Mouse (Mus musculus) testis, adult 2 months (tissue): Measurements from ENCODE around the gene Mvp.
A peak's percentile ranks its signal among the peaks of the same experiment; 100 is the strongest.

Experiments
- CTCF ChIP-seq: fragments of 200-500 bp; IDR thresholded peaks from 2 replicates; pipeline ENCODE4 v1.5.1; 2012; ENCODE audit warnings: low read depth, mild to moderate bottlenecking, inconsistent platforms, low read length, moderate library complexity; ENCODE audit not compliant: control insufficient read depth, insufficient read depth, insufficient replicate concordance
- POLR2A ChIP-seq: fragments of 200-500 bp; IDR thresholded peaks from 2 replicates; pipeline ENCODE4 v1.6.1; 2012; ENCODE audit warnings: low read depth, mild to moderate bottlenecking, inconsistent platforms, low read length, moderate library complexity; ENCODE audit not compliant: control insufficient read depth

- peak; percentile 52 for TF ChIP-seq POLR2A
- TF ChIP-seq CTCF, result no peak
These were observed 12.7 kb upstream of the Mvp start, which contains the start of gene Maz for GRCm38 (mm10) chr7:127026984-127027726.
